Mouse (Mus musculus) midbrain, embryonic 13.5 days (tissue): ENCODE data around the gene Tchp. TPM values are rescaled to one million over a fixed set of nuclear protein-coding genes. Genes with fewer than 3 reads are reported as not detected.

Source experiments
- ATAC-seq: fragments of 200-750 bp; cut with Nextera tagmentation; 2 replicates; pipeline ENCODE4 v1.8.0; 2017; ENCODE audit warnings: mild to moderate bottlenecking, moderate TSS enrichment, moderate library complexity
- H3K27ac ChIP-seq: fragments of 300-500 bp; sonication (generic); 2 replicates; pipeline ENCODE4 v1.5.1; 2015; ENCODE audit warnings: inconsistent platforms, mild to moderate bottlenecking, moderate library complexity
- H3K27me3 ChIP-seq: fragments of 300-500 bp; sonication (generic); 2 replicates; pipeline ENCODE4 v1.6.1; 2015; ENCODE audit warnings: mild to moderate bottlenecking, inconsistent platforms
- H3K36me3 ChIP-seq: fragments of 300-500 bp; sonication (generic); 2 replicates; pipeline ENCODE4 v1.6.1; 2015; ENCODE audit warnings: mild to moderate bottlenecking, inconsistent platforms
- H3K4me1 ChIP-seq: fragments of 300-500 bp; sonication (generic); replicated peaks from 2 replicates; pipeline ENCODE4 v1.6.1; 2015; ENCODE audit warnings: inconsistent platforms
- H3K4me2 ChIP-seq: fragments of 300-500 bp; sonication (generic); replicated peaks from 2 replicates; pipeline ENCODE4 v1.6.1; 2015; ENCODE audit warnings: moderate library complexity, mild to moderate bottlenecking, inconsistent platforms
- H3K4me3 ChIP-seq: fragments of 300-500 bp; sonication (generic); replicated peaks from 2 replicates; pipeline ENCODE4 v1.5.1; 2015; ENCODE audit warnings: mild to moderate bottlenecking, inconsistent platforms
- H3K9ac ChIP-seq: fragments of 300-500 bp; sonication (generic); replicated peaks from 2 replicates; pipeline ENCODE4 v1.6.1; 2015; ENCODE audit warnings: mild to moderate bottlenecking, inconsistent platforms
- H3K9me3 ChIP-seq: fragments of 300-500 bp; sonication (generic); 2 replicates; pipeline ENCODE4 v1.6.1; 2016; ENCODE audit warnings: mild to moderate bottlenecking, inconsistent platforms
- WGBS: fragments of 180-500 bp; shearing (Covaris S2); methylation state at CpG from one replicate; pipeline ENCODE4 v1.1.7; 2015; 5-methylcytosine and 5-hydroxymethylcytosine counted together
- polyA plus RNA-seq: library from polyadenylated mRNA; unstranded; fragments of >200 nt; fragmentation: Nextera tagmentation; extraction: Ambion mirVana; gene quantifications from 2 replicates; pipeline ENCODE4 v1.2.1, GENCODE M21; 2015

Tchp gene
- polyA plus RNA-seq, 1 experiment from 2014 or later, result 19.7 TPM

DNA sequence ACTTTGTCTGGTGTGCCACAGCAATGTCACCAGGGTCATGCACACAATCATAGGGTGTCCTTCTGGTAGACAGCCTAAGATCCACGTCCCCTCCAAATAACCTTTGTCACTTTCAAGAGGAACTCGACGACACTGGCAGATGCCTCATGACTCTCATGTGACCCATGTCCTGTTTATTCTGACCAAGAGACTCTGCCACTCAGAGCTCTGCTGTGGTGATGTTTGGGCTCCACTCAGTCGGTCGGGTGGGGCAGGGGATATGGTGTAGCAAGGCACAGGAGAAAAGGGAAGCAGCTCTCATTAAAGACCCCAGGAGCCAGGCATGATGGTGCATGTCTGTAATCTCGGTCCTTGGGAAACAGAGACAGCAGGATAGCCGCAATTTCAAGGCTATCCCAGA is 8.5 kb upstream of the Tchp start:
- H3K9ac ChIP-seq, result no peak overlapping the region
- no peak for ATAC-seq
- no peaks in the 10 kb centered on the region for H3K4me1 ChIP-seq
- 83% methylated on average over 7 of the region's 7 CpGs for WGBS
- H3K27me3 ChIP-seq, result no peaks in the 10 kb centered on the region
- H3K27ac ChIP-seq, result no peak overlapping the region
- no peaks in the 10 kb centered on the region for H3K36me3 ChIP-seq
- no peaks in the 10 kb centered on the region for H3K9me3 ChIP-seq
- no peak overlapping the region for H3K4me2 ChIP-seq
- H3K4me3 ChIP-seq, result no peak overlapping the region

DNA sequence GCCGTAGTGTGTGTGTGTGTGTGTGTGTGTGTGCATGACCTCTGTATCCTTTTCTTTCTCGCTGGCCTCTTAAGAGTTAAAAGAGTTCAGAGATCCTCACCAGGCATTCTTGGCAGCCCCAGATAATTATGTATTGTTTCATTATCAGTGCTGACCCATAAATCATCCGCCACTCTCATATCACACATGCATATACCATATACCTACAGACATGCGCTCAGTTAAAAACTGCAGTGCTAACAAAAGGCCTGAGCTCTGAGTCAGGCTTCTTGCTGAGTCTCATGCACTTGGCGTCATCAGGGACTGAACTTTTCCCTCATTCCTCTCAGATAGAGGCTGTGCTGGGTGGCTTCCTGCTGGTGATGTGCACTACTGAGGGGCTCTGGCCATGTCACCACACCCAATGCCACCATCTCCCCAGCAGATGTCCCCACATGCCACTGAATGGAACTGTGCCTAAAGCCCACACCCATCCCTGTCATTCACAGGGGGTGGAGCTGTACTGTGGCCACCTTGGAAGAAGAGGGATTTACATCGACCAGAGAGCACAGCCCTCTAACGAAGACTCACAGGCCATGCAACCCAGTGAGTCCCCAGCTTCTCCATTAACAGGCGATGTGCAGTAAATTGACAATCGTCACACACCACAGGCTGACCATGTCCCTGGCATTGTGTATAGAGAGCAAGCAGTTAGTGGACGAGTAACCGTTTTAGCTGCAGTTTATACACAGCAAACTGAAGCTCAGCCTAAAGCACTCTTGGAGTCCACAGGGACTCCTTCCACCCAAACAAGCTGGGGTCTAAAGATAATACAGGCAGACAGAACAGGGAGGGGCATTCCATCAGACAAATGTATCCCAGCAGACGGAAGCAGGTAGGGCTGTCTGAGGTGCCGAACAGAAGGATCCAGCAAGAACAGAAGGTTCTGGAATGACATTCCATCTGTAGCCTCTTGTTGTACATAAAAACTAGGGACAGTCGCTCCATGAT is 4.9 kb upstream of the Tchp start:
- no peak overlapping the region for H3K4me2 ChIP-seq
- no peaks in the 10 kb centered on the region for H3K27me3 ChIP-seq
- no peak for ATAC-seq
- no peak overlapping the region for H3K27ac ChIP-seq
- 61% methylated on average over 14 of the region's 14 CpGs for WGBS
- H3K4me1 ChIP-seq, result no peaks in the 10 kb centered on the region
- peak overlapping the region; percentile 21; the same call in 1 of the 2 replicates for H3K9ac ChIP-seq
- no peaks in the 10 kb centered on the region for H3K36me3 ChIP-seq
- H3K9me3 ChIP-seq, result no peaks in the 10 kb centered on the region
- H3K4me3 ChIP-seq, result no peak overlapping the region

DNA sequence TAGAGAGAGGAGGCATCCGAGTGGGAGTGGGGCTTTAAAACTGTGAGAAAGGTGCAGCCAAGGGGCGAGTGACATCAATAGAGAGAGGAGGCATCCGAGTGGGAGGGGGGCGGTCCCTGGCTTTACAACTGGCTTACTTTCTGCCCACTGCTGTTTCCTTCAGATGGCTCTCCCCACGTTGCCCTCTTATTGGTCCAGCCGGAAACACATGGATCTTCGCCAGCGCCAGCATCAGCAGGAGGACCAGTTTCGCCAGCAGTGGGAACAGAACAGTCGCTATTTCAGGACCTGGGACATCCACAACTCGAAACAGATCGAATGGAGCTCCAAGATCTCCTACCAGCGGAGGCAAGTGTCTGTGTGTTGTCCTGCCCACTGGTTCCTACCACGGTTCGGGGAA is 931 bp downstream of the Tchp start:
- Histone ChIP-seq H3K27ac (no peak overlapping the region), H3K36me3 (peaks cover 40% of the 10 kb centered on the region), H3K9me3 (no peaks in the 10 kb centered on the region), H3K27me3 (no peaks in the 10 kb centered on the region), H3K9ac (peak overlapping the region; percentile 71), H3K4me1 (peaks cover 11% of the 10 kb centered on the region), H3K4me2 (peak overlapping the region; percentile 79), H3K4me3 (peak overlapping the region; percentile 58)
- no peak for ATAC-seq
- 54% methylated on average over 15 of the region's 15 CpGs for WGBS

DNA sequence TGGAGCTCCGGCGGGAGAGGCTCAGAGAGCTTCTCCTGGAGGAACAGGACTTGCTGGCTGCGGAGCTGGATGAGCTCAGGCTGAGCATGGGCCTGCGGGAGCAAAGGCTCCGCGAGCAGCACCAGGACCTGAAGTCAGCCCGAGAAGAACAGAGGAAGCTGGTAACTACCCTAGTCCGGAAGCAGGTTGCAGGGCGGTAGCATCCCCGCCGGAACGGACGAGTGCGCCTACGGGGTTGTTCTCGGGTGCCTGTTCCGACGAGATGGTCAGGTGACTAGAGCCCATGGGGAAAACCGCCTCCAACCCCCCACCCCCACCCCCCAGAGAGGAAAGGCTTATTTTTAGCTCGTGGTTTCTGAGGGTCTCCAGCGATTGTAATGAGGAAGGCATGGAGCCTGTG is 1.8 kb downstream of the Tchp start:
- H3K4me1 ChIP-seq, result peaks cover 11% of the 10 kb centered on the region
- H3K27me3 ChIP-seq, result no peaks in the 10 kb centered on the region
- no peak overlapping the region for H3K27ac ChIP-seq
- peaks cover 49% of the 10 kb centered on the region for H3K36me3 ChIP-seq
- H3K4me2 ChIP-seq, result no peak overlapping the region
- H3K4me3 ChIP-seq, result no peak overlapping the region
- H3K9me3 ChIP-seq, result no peaks in the 10 kb centered on the region
- 94% methylated on average over 21 of the region's 21 CpGs for WGBS
- ATAC-seq, result no peak
- no peak overlapping the region for H3K9ac ChIP-seq

DNA sequence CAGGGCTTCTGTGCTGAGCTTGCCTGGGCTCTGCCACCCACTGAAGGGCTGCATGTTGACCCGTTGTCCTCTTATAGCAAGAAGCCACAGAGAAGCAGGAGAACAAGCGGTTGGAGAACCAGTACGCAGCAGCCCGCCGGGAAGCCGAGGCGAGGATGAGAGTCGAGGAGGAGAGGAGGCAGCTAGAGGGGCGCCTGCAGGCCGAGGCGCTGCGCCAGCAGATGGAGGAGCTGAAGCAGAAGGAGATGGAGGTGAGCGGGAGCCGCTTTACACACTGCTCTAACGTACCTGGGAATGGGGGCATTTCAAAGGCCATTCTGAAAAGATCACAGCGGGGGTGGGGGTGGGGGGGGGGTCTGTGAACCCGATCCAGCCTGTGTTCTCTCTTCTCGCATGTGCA is 7.0 kb downstream of the Tchp start:
- Histone ChIP-seq H3K9me3 (no peaks in the 10 kb centered on the region), H3K27ac (no peak overlapping the region), H3K4me1 (no peaks in the 10 kb centered on the region), H3K9ac (no peak overlapping the region), H3K4me3 (no peak overlapping the region), H3K36me3 (peaks cover 98% of the 10 kb centered on the region), H3K27me3 (no peaks in the 10 kb centered on the region), H3K4me2 (no peak overlapping the region)
- no peak for ATAC-seq
- 95% methylated on average over 18 of the region's 18 CpGs for WGBS

DNA sequence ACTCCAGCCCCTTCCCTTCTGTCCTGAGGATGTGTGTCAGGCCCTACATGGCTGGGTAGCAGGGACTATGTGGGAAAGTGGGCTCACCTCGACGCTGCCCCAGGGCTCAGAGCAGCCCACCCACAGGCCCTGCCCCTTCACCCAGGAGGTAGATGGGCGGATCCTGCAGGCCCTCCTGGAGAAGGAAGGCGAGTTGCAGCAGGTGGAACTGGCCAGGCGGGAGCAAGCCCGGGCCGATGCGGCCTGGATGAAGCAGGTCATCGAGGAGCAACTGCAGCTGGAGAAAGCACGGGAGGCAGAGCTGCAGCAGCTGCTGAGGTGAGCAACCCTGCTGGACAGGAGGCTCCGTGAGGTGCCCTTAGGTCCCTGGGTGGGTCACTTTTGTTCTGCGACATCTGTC is 9.7 kb downstream of the Tchp start:
- no peak overlapping the region for H3K4me2 ChIP-seq
- H3K4me1 ChIP-seq, result no peaks in the 10 kb centered on the region
- no peak for ATAC-seq
- 91% methylated on average over 12 of the region's 12 CpGs for WGBS
- peaks cover 99% of the 10 kb centered on the region for H3K36me3 ChIP-seq
- no peak overlapping the region for H3K4me3 ChIP-seq
- no peak overlapping the region for H3K9ac ChIP-seq
- no peak overlapping the region for H3K27ac ChIP-seq
- H3K9me3 ChIP-seq, result no peaks in the 10 kb centered on the region
- H3K27me3 ChIP-seq, result no peaks in the 10 kb centered on the region

DNA sequence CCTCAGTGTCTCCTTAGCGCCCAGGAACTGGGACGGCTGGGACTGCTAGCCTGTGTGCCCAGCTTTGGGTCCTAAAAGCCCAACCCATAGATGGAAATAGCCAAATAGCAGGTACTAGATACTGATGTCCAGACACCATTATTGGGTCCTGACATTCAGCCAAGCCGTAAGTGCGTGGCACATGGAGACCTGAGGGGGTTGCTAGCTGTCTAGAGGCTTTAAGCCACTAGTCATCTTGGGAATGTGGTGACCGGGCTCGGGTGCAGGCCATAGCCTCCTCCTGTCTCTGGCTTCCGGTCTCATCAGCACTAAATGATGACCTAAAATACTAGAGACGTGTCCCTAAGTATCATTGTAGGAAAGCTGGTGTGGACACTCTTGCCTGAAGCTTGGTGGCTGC is 10.4 kb downstream of the Tchp start:
- H3K4me2 ChIP-seq, result no peak overlapping the region
- no peak overlapping the region for H3K9ac ChIP-seq
- no peaks in the 10 kb centered on the region for H3K4me1 ChIP-seq
- H3K4me3 ChIP-seq, result no peak overlapping the region
- peaks cover 100% of the 10 kb centered on the region for H3K36me3 ChIP-seq
- no peak overlapping the region for H3K27ac ChIP-seq
- no peaks in the 10 kb centered on the region for H3K9me3 ChIP-seq
- ATAC-seq, result no peak
- WGBS, result 93% methylated on average over 8 of the region's 8 CpGs
- no peaks in the 10 kb centered on the region for H3K27me3 ChIP-seq

DNA sequence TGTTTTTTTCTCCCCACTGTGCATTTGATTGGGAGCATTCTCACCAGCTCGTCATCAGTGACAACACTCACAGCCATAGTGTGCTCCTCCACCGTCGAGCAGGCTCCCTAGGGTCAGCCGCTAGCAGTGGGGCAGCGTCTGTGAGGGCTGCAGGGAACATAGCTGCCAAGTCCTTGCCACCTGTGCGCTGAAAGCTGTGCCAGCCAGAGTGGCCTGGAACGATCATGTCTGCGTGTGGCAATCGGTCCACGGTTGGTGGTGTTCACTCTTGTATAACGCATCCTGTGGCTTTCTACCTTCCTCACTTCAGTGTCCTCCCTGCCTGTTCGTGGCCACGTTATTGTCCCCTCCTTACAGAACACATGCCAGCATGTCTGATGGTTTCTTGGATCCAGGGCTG is 10.9 kb downstream of the Tchp start:
- ATAC-seq, result no peak
- Histone ChIP-seq H3K4me3 (no peak overlapping the region), H3K4me2 (no peak overlapping the region), H3K9me3 (no peaks in the 10 kb centered on the region), H3K27ac (no peak overlapping the region), H3K9ac (no peak overlapping the region), H3K4me1 (no peaks in the 10 kb centered on the region), H3K27me3 (no peaks in the 10 kb centered on the region), H3K36me3 (peaks cover 97% of the 10 kb centered on the region)
- 88% methylated on average over 13 of the region's 13 CpGs for WGBS

DNA sequence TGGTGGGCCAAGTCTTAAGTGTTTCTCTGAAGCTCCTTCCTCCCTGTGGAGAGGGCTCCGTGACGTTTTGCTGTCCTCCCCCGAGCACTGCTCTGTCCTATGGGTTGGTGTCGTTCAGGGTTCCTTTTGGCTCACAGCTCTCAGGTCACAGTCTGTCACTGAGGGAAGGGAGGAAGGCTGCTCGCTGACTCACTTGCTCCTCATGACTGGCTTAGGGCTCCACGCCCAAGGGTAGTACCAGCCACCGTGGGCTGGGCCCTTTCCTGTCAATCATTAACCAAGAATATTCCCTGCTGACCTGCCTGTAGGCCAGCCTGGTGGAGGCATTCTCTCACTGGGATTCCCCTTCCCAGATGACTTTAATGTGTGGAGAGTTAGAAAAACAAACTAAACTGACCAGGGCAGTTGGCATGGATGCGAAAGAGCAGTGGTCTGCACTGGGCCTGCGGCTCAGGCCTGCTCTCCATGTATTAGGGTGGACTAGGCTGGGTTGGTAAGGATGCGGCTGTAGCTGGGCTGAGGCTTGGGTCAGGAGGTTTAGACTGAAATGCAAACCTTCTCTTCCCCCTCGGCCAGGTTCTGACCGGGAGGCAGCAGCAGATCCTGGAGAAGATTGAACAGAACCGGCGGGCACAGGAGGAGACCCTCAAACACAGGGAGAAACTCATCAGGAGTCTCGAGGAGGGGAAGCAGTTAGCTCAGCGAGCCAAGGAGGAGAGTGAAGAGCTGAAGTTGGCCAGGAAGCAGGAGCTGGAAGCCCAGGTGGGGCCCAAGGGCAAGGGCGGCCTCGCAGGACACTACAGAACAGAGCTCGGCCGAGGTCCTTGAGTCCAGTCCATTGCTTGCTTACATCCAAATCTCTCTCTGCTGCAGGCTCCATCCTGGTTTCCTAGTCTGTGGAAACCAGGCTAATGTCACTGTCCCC is 11.7 kb downstream of the Tchp start:
- H3K4me2 ChIP-seq, result no peak overlapping the region
- H3K4me3 ChIP-seq, result no peak overlapping the region
- no peaks in the 10 kb centered on the region for H3K4me1 ChIP-seq
- no peaks in the 10 kb centered on the region for H3K27me3 ChIP-seq
- WGBS, result 89% methylated on average over 20 of the region's 20 CpGs
- no peak overlapping the region for H3K9ac ChIP-seq
- no peak for ATAC-seq
- H3K36me3 ChIP-seq, result peaks cover 97% of the 10 kb centered on the region
- no peaks in the 10 kb centered on the region for H3K9me3 ChIP-seq
- no peak overlapping the region for H3K27ac ChIP-seq

DNA sequence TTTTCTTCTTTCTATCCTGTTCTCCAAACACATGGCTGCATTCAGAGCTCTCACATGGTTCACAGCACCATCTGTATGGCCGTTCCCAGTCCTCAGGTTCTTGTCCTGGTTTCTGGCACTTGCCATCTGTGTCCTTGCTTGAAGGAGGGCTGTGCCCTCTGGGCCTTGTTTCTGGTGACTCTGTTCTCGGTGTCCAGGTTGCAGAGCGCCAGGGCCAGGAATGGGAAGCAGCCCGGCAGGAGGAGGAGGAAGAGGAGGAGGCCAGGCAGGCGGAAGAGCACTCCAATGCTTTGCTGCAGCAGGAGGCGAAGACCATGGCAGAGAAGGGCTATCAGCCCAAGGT is 12.3 kb downstream of the Tchp start:
- Histone ChIP-seq H3K4me2 (no peak overlapping the region), H3K27me3 (no peaks in the 10 kb centered on the region), H3K4me3 (no peak overlapping the region), H3K4me1 (no peaks in the 10 kb centered on the region), H3K36me3 (peaks cover 91% of the 10 kb centered on the region), H3K9ac (no peak overlapping the region), H3K9me3 (no peaks in the 10 kb centered on the region), H3K27ac (no peak overlapping the region)
- WGBS, result 93% methylated on average over 6 of the region's 6 CpGs
- no peak for ATAC-seq

DNA sequence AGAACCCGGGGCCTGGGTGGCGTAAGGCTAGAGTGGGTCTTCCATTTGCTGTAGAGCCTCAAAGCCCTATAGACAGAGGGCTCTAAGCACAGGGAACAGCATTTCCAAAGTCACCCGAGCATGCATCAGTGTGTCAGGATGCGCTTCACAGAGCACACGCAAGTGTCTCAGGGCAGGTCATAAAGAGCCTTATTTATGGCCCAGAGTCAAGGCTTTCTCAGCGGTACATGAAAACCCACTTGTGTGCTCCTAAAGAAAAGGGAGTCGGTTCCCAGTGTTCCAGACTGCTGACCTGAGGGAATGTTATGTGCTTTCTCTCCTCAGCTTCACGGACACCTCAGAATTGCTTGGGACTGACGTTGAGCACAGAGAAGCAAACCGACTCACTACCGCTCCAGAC is 13.2 kb downstream of the Tchp start:
- Histone ChIP-seq H3K27ac (no peak overlapping the region), H3K27me3 (no peaks in the 10 kb centered on the region), H3K9me3 (no peaks in the 10 kb centered on the region), H3K36me3 (peaks cover 87% of the 10 kb centered on the region), H3K4me1 (no peaks in the 10 kb centered on the region), H3K9ac (no peak overlapping the region), H3K4me3 (no peak overlapping the region), H3K4me2 (no peak overlapping the region)
- WGBS, result 96% methylated on average over 11 of the region's 11 CpGs
- ATAC-seq, result no peak

DNA sequence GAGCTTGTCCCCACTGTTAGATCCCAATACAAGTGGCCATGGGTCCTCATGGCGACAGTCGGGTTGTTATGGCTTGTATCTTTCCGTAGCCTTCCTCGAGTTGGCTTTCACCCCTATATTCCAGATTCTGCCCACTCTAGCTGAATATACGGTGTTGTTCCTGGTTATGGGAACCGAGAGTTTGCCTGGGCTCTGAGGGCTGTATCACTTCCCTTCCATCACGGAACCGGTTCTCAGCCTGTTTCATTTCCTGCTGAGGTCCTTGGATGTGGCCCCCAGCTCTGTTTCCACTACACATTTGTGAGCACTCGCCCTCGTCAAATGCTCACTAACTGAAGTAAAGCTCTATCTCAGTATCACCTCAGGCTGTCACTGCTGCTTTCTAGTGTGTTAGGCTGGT is 14.4 kb downstream of the Tchp start:
- 94% methylated on average over 10 of the region's 10 CpGs for WGBS
- Histone ChIP-seq H3K9ac (no peak overlapping the region), H3K27ac (no peak overlapping the region), H3K36me3 (peaks cover 83% of the 10 kb centered on the region), H3K4me2 (no peak overlapping the region), H3K4me1 (no peaks in the 10 kb centered on the region), H3K4me3 (no peak overlapping the region), H3K9me3 (no peaks in the 10 kb centered on the region), H3K27me3 (no peaks in the 10 kb centered on the region)
- no peak for ATAC-seq
